Mouse (Mus musculus) liver, adult 2 months (tissue): ENCODE data around the gene Gpr18.
"Not testable (repeated sequence)": the region's sequence is repeated elsewhere in the genome, so short reads cannot be mapped to it uniquely, and the experiment has no call there.

ENCODE experiments used
- CTCF ChIP-seq: fragments of 200-500 bp; IDR thresholded peaks from 2 replicates; pipeline ENCODE4 v1.5.1; 2011; ENCODE audit warnings: low read depth, low read length, control low read depth
- POLR2A ChIP-seq: fragments of 200-500 bp; IDR thresholded peaks from 2 replicates; pipeline ENCODE4 v1.6.1; 2011; ENCODE audit warnings: low read length, control low read depth; ENCODE audit not compliant: insufficient read depth; ENCODE audit errors: extremely low read depth

GRCm38 (mm10) chr14:121876190-121876589 is 39.4 kb downstream of the Gpr18 start:
- TF ChIP-seq CTCF, POLR2A: not testable (repeated sequence)
